Mouse (Mus musculus): Measurements from ENCODE around the gene R3hcc1l.

- TF ChIP-seq CTCF (IDR thresholded peaks at IDR 0.05), result no peak
- TF ChIP-seq EP300 (IDR thresholded peaks at IDR 0.05), result no peak
Observed at GRCm38 (mm10) chr19:42534427-42534826, 15.9 kb downstream of the R3hcc1l start.
